Mouse (Mus musculus): ENCODE measurements at regions not wholly inside any gene's neighbourhood (a gene's known extent, or its start where the extent isn't known, plus 50 kb on each side); places are given as distances from the start of the nearest gene placed in this dataset.

GRCm38 (mm10) chr15:24992665-24993324, 420.8 kb downstream of the Basp1 start:
- no peak for TF ChIP-seq EP300 (IDR thresholded peaks at IDR 0.05; ENCODE audit: low read depth)
- TF ChIP-seq CTCF (IDR thresholded peaks at IDR 0.05; ENCODE audit: low read depth): no peak
